Mouse (Mus musculus): ENCODE measurements around the gene Lhb. TPM values are rescaled to one million over a fixed set of nuclear protein-coding genes. Genes with fewer than 3 reads are reported as not detected.

Lhb gene
- total RNA-seq, 1 experiment from 2014 or later: not detected

Small RNA genes lying within 50 kb of the gene (microRNA-seq; reads per million reads assigned to microRNA genes)
- gene Gm22133: 2.1 to 6.2 reads per million in 2 experiments

Other genes starting within 250 kb of the Lhb start
- gene Gfy, start 241.3 kb upstream of the Lhb start, total RNA-seq (2021): not detected in 2 replicates
- gene Pth2, start 239.8 kb upstream of the Lhb start, total RNA-seq (2021): not detected in 2 replicates
- 0.12 TPM in 1 of 2 replicates, not detected in the other for gene Ccdc155, start 215.9 kb upstream of the Lhb start, total RNA-seq (2021)
- not detected in 2 replicates for gene Dkkl1, start 208.7 kb upstream of the Lhb start, total RNA-seq (2021)
- 15.0 and 15.3 TPM in 2 replicates for gene Tead2, start 205.1 kb upstream of the Lhb start, total RNA-seq (2021)
- 2.7 TPM in 2 replicates for gene Cd37, start 181.7 kb upstream of the Lhb start, total RNA-seq (2021)
- gene Slc6a16, start 179.7 kb upstream of the Lhb start, total RNA-seq (2021): not detected in 2 replicates
- gene Slc6a21, start 143.3 kb upstream of the Lhb start, total RNA-seq (2021): not detected in 2 replicates
- 9.3 and 14.2 TPM in 2 replicates for gene Trpm4, start 87.0 kb upstream of the Lhb start, total RNA-seq (2021)
- gene Hrc, start 85.5 kb upstream of the Lhb start, total RNA-seq (2021): 0.18 TPM in 1 of 2 replicates, not detected in the other
- gene Ppfia3, start 53.8 kb upstream of the Lhb start, total RNA-seq (2021): 1.9 and 2.9 TPM in 2 replicates
- gene Lin7b, start 50.2 kb upstream of the Lhb start, total RNA-seq (2021): 8.7 TPM in 1 of 2 replicates, not detected in the other
- 361 and 425 TPM in 2 replicates for gene Snrnp70, start 25.1 kb upstream of the Lhb start, total RNA-seq (2021)
- not detected in 2 replicates for gene Kcna7, start 15.2 kb upstream of the Lhb start, total RNA-seq (2021)
- gene Ntf5, start 7.1 kb upstream of the Lhb start, total RNA-seq (2021): not detected in 2 replicates
- gene Gys1, start 14.0 kb downstream of the Lhb start, total RNA-seq (2021): 39.4 and 44.2 TPM in 2 replicates
- gene Ruvbl2, start 17.3 kb downstream of the Lhb start, total RNA-seq (2021): 50.7 and 51.6 TPM in 2 replicates
- gene Ftl1, start 39.1 kb downstream of the Lhb start, total RNA-seq (2021): 786 and 951 TPM in 2 replicates
- gene Bax, start 46.1 kb downstream of the Lhb start, total RNA-seq (2021): 61.4 and 68.8 TPM in 2 replicates
- gene Tulp2, start 61.1 kb downstream of the Lhb start, total RNA-seq (2021): 0.46 and 0.67 TPM in 2 replicates
- gene Gm45808, start 66.0 kb downstream of the Lhb start, total RNA-seq (2021): 21.0 and 40.1 TPM in 2 replicates
- 62.3 and 75.5 TPM in 2 replicates for gene Dhdh, start 68.0 kb downstream of the Lhb start, total RNA-seq (2021)
- 220 and 264 TPM in 2 replicates for gene Nucb1, start 89.6 kb downstream of the Lhb start, total RNA-seq (2021)
- gene Ppp1r15a, start 105.4 kb downstream of the Lhb start, total RNA-seq (2021): 28.0 and 29.6 TPM in 2 replicates
- 3.2 and 3.3 TPM in 2 replicates for gene Plekha4, start 105.5 kb downstream of the Lhb start, total RNA-seq (2021)
- gene Hsd17b14, start 134.1 kb downstream of the Lhb start, total RNA-seq (2021): 0.95 and 1.0 TPM in 2 replicates
- gene Bcat2, start 149.3 kb downstream of the Lhb start, total RNA-seq (2021): 218 and 244 TPM in 2 replicates
- gene Fgf21, start 194.7 kb downstream of the Lhb start, total RNA-seq (2021): not detected in 2 replicates
- gene Fut1, start 196.5 kb downstream of the Lhb start, total RNA-seq (2021): not detected in 2 replicates
- 0.36 TPM in 1 of 2 replicates, not detected in the other for gene Izumo1, start 201.0 kb downstream of the Lhb start, total RNA-seq (2021)
- 21.3 and 23.3 TPM in 2 replicates for gene Rasip1, start 206.7 kb downstream of the Lhb start, total RNA-seq (2021)
- 3.5 and 4.3 TPM in 2 replicates for gene Mamstr, start 219.2 kb downstream of the Lhb start, total RNA-seq (2021)
- not detected in 2 replicates for gene Fut2, start 245.6 kb downstream of the Lhb start, total RNA-seq (2021)